Mouse (Mus musculus) heart, postnatal 36 days (tissue): ENCODE data around the gene Ankrd6. TPM values are rescaled to one million over a fixed set of nuclear protein-coding genes. Genes with fewer than 3 reads are reported as not detected.
A peak's percentile ranks its signal among the peaks of the same experiment; 100 is the strongest.
"Not testable (repeated sequence)": the region's sequence is repeated elsewhere in the genome, so short reads cannot be mapped to it uniquely, and the experiment has no call there.

Experiments
- DNase-seq, 2 experiments: peaks; one replicate each; pipeline ENCODE4 v3.0.0; 2021 to 2022
- intact Hi-C: fragments of 180-260 bp; cut with DNase I; formaldehyde crosslinking; loops from one replicate; pipeline ENCODE4 v1.15.1; 2025
- total RNA-seq, 2 experiments: library from RNA; stranded (reverse); gene quantifications; 2 replicates each; pipeline ENCODE4 v1.2.3; 2021

Gene Ankrd6
- 1 to 10 TPM; 3.6 to 7.4 TPM for total RNA-seq

DNA sequence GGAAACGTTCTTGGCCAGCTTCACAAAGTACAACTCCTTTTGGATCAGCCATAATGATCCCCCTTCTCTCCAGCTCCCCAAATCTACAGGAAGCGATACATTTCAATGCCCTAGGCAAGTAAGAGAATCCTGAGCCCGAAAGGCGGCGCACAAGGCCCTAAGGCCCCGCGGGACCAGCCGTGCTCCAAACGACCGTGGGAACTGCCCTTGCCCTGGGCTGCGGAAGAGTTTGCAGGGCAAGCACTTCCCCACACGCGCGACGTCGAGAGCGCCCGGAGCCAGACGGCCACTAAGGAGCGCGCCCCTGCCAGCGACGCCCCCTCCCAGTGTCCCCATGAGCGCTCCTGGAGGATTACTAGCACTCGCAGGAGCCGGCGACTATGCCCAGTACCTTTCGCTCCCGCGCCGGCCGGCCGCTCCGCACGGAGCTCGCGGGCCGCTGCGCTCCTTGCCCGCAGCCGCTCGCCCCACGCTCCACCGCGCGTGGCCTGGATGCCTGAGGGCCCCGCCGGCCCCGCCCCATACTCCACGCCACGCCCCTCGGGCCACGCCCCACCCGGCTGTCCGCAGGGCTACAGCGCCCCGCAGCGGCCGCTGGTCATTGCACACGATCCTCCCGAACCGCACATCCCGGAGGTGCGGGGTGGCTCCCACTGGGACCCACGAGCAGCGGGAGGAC, at the start of gene Ankrd6:
Gene Ankrd6, minus strand, starts transcription at position 486 of the 679 bp plus-strand sequence.
- intact Hi-C loops, result loop anchor here (2.0 to 5.0 kb wide), 5 partner anchors 68 to 363 kb away; partner anchors contain the start of genes Lyrm2 and Mdn1
- peak; percentile 81 to 82 for DNase-seq

DNA sequence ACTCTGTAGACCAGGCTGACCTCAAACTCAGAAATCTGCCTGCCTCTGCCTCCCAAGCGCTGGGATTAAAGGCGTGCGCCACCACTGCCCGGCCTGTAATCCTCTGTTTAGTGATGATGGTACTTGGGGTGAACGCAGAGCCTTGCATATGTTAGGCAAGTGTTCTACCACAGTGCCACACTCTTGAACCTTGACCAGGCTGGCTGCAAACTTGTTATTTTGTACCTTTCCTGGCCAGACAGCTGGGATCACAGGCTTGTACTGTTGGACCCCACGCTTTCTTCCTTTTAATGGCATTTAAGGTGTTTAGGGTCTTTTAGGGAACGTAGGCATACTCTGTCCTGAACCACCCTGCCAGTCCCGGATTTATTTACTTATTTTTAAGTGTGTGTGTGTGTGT, 48.4 kb upstream of the Ankrd6 start:
- intact Hi-C loops, result no loop called here
- no peak for DNase-seq

DNA sequence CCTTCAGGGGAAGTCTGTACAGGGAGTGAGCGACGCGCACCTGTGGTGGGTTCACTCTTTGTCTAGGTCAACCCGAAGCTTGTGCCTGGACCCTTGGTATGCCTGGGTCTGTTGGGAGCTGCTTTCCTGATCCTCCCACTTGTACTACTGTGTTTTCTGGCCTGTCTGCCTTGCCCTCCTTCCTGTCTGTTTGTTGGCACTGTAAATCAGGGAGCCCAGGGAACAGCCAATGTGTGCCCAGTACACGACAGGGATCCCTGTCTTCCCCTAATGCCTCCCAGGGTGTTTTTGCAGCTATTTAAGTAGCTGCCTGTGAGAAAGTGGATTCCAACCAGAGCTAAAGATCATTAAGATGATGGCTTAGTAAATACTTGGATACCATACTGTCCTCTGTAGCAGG, 46.9 kb upstream of the Ankrd6 start:
- DNase-seq, result no peak
- intact Hi-C loops, result no loop called here

DNA sequence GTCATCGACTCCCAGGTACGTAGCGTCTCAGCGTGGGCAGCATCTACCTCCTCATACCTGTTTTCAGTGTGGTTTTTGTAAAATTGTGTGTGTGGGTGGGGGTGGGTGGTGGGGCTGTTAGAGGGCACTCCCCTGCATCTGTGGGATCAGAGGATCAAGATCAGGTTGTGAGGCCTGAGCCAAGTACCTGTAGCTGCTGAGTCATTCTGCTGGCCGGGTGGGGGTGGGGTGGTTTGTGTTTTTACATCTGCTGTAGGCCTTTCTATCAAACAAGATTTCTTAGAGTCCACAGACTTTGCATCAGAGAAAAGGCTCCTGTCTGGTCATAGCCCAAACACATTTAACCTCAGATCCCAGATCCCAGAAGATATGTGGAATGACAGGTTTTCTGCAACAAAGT, 45.4 kb upstream of the Ankrd6 start:
- intact Hi-C loops, result no loop called here
- no peak for DNase-seq

DNA sequence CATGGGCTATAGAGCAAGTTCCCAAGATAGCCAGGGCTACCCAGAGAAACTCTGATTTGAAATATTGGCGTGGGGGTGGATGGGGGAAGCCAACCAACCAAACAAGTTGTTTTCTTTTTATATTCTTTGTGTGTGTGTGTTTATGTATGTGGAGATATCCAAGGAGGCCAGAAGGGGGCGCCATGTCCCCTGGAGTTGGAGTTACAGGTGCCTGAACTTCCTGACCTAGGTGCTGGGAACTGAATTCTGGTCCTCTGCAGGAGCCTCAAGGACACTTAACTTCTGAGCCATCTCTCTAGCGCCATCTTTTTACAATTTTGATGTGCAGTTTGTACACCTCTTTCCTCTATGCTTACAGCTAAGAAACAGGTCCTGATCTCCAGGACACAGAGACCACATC, 43.5 kb upstream of the Ankrd6 start:
- intact Hi-C loops, result no loop called here
- no peak for DNase-seq

DNA sequence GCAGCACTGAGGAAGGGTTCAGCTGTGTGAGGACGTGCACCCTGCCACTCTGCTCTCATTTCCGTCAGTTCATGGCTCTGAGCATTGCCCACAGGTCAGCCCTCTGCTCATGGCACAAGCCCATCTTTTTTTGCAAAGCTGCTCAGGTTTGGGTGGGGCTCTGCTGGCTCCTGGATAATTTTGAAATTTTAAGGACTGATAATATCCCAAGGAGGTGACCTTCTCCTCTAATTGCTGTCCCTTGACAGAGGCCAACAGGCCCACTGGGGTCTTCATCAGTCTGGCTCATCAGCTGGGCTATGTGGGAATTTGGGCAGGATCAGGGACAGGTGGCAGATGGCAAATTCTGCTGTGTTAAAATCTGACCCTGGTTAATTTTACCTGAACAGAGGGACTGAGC, 38.7 kb upstream of the Ankrd6 start:
- intact Hi-C loops, result no loop called here
- DNase-seq, result no peak

DNA sequence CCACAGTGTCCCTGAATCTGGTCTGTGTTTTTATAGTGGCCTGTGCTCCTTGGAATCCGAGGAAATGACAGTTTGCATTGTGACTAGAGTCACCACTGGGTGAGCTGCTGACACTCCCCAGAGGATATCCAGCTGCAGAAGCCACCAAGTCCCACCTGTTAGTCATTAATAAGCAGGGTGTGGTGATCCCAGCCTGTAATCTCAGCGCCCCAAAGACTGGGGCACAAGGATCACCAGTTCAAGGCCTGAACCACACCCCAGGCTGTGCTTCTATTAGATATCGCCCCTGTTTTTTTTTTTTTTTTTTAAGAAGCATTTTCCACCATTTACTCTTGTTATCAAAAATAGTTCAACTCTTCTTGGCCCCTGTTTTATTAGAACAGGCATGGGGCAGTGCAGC, 36.4 kb upstream of the Ankrd6 start:
- DNase-seq, result no peak

DNA sequence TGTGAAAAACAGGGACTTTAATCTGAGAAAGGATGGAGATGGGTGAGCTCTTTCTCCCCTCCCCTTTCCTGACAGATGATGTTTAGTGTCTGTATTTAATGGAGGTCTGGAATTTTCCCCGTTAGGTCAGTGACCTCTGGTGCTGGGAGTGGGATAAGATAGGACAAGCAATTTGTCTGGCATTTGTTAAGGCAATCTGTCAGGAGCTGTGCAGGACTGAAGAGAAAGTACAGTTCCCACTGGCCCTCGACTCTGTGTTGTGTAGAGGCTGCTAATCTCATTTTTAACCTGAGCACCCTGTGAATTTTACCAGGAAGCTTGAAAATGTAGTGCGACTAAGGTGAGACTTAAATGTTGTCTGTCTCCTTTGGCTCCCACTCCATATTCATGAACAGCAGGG, 35.0 kb upstream of the Ankrd6 start:
- DNase-seq, result no peak
- intact Hi-C loops, result no loop called here

More for the DNA sequence above, 36.4 kb upstream of the Ankrd6 start:
- intact Hi-C loops, result no loop called here

DNA sequence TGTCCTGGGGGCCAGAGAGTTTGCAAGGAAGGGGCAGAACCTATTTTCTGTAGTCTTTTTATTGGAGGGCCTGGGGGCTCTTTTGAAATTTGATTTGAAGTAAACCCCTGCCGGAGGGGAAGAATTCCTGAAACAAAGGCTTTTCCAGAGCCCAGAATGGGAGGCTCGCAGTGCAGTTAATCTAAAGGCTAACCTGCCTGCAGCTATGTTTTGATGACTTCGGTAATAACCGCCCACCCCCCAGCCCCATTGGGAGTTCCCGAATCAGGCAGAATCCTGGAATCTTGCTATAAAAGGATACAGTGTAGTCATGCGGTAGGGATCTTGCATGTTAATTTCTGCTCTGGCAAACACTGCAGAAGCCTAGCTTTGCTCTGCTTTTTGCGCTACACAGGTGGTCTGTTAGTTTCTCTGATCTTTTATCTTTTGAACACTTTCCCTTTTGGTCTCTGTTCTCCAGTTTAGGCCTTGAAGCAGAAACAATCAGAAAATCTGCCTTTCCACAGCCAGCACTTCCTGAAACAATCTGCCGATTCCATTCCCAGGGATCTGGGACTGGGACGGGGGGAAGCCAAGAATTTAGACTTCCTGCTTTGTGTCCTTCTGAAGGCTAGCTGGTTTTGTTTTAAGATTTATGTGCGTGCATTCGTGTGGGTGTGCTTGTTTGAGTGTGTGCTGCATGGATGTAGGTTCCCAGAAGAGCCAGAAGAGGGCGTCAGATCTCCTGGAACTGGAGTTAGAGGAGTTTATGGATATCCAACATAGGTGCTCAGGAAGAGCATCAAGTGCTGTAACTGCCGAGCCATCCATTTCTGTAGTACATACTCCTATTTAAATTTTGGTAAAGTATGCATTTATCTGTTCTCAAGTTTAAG, 34.4 kb upstream of the Ankrd6 start:
- DNase-seq, result no peak
- intact Hi-C loops, result no loop called here

DNA sequence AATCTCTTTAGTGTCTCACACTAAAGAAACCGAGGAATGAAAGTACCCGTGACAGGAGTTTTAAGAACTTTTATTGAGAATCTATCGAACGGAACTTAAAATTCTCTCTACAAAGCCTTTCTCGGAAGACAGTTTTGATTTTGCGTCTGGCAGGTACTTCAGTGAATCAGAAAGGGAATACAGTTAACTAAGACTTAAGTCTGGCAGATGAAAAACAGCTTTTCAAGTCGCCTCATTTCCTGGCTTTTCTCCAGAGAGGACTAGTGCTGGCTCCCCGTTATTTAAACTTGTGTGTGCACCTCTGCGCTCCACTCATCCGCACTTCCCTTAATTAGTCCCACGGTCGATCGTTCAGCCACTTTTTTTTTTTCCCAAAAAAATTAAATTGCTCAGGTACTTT, 33.6 kb upstream of the Ankrd6 start:
- intact Hi-C loops, result no loop called here
- no peak for DNase-seq

DNA sequence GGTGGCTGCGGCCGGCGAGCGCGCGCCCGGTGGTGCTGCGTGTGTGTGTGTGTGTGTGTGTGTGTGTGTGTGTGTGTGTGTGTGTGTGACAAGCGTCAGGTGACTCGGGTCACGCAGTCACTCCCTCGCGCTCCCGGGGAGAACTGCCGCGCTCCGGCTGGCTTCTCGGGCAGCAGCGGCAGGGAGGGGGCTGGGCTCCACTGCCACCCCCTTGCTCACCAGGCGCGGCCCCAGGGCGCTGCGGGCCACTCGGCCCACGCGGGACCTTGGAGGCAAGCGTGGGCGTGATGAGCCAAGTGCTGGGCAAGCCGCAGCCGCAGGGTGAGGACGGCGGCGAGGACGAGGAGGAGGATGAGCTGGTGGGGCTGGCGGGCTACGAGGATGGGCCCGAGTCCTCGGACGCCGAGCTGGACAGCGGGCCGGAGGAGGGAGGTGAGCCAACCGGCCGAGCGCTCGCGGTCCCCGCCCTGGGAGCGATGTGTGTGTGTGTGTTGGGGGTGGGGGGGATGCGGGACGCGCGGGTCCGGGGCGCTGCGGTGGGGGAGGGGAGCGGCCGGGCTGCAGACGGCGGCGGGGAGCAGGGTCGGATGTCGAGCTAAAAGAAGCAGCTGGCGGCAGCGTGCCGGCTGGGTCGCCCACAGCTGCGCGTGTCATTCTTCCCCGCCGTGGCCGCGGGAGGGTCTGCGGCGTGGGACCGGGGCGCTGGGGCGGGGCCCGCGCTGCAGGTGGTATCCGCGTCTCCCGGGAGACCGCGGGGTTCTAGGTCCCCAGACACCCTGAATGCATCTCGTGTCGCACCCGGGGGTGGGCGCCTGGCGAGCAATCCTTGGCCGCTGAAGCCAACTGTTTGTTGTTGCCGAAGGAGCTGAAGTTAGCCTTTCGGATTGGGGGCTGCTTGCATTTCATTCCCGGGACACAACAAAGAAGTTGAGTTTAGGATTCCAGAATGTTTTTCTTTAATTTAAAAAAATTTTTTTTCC, 32.8 kb upstream of the Ankrd6 start:
- intact Hi-C loops, result no loop called here
- peak; percentile 59 to 71 for DNase-seq

DNA sequence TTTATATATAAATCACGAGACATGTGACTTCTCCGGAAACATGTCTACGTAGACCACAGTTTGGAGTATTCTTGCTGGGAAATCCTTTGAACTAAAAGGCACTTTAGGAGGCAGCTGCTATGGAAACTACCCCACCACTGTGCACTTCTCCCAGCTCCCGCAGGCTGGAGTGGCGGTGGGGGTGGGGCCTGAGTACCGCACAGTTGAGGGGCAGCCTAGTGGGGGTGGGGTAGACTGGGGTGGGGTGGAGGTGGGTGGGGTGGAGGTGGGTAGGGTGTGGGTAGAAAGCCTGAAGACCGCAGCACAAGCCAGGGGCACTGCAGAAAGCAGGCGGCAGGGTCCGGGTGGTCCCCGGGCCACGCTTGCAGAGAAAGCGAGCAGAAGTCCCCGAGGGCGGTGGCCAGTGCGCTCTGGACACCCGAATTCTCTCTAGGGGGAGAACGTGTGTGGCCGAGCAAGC, 32.1 kb upstream of the Ankrd6 start, which contains the start of gene Rragd:
Gene Rragd, plus strand, starts transcription at position 322 of the 460 bp plus-strand sequence.
- intact Hi-C loops, result no loop called here
- DNase-seq, result no peak

DNA sequence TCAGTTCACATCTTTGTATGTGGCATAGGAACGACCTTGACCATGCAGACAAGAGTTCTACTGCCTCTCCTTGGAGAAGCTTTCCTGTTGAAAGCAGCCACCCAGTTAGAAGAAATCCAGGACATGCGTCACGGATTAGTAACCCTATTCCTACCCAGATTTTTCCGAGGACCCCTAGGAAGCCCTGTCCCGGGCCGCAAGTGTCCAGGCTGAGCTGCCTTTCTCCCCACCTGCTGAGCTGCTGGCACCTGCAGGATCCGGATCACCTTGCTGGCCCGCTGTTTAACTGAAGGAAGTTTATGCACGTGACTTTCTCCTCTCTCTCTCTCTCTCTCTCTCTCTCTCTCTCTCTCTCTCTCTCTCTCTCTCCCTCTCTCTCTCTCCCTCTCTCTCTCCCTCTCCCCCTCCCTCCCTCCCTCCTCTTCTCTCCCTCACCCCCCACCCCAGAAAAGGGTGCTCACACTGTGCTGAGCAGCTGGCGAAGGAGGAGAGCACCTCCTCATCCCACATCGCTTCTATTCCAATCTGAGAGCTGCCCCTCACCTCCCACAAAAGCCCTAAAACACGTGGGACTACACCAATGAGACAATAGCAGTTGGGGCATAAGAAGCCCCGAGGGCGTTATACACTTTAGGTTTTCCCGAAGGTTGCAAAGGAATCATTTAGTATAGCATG, 31.5 kb upstream of the Ankrd6 start:
- peak; percentile 12 to 22 for DNase-seq
- intact Hi-C loops, result no loop called here

DNA sequence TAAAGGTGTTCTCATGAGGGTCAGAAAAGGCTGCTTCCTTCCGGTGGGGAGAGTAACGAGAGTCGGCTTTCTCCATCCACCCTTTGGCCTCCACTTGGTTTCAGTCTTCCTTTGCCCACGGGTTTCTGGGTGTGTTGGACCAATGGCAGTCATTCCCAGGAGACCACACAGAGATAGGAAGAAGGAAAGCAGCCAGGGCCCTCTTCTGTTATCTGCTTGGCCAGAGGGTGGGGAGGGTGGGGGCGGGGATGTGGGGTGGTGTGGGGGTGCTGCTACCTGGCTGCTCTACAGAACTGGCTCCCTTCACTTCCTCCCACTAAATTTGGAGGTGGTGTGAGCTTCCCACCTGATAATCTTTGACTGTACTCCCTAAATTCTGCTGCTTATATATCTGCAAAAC, 31.0 kb upstream of the Ankrd6 start:
- peak in 1 of 2 experiments; percentile 11 for DNase-seq
- intact Hi-C loops, result no loop called here

DNA sequence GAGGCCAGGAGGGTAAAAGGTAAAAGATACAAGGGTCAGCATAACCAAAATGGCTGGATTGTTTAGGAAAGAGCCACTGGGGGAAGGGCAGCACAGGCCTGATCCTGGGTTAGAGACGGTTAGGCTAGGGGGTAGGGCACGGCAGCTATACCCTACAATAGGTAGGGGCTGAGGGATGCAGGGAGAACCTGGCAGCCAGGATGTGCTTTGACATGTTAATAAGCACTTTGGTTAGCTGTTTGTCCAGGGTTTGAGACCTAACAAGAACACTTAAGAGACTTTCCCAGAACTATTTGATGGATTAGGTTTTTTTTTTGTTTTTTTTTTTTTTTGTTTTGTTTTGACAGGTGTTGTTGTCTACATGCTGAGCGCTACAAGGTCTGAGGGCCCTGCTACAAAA, 29.4 kb upstream of the Ankrd6 start:
- intact Hi-C loops, result no loop called here
- no peak for DNase-seq

DNA sequence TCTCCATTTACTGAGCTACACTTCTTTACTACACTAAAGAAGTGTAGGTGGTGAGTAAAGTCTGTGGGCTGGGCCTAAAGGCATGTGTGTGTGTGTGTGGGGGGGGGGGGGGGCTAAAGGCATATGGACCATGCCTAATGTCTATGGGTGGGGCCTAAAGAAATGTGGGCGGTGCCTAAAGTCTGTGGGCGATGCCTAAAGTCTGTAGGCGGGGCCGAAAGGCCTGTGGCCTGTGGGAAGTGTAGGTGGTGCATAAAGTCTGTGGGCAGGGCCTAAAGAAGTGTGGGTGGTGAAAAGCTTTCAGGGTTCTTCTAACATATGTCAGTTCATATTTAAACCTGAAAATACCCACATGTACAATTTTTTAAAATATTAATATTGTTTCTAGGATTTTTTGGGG, 26.7 kb upstream of the Ankrd6 start:
- DNase-seq, result no peak
- intact Hi-C loops, result no loop called here

DNA sequence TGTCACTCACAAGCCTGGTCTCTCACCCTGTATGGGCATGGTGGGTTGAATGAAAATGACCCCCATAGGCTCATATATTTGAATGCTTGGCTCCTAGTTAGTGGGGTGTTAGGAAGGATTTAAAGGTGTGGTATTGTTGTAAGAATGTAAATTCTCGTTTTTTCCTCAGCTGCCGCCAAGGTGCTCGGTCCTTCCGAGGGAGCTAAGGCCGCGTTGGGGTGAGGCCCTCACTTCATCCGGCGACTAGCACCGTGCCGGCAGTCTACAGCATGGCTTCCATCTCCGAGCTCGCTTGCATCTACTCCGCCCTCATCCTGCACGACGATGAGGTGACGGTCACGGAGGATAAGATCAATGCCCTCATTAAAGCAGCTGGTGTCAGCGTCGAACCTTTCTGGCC, 14.0 kb upstream of the Ankrd6 start:
- intact Hi-C loops, DNase-seq: not testable (repeated sequence)

DNA sequence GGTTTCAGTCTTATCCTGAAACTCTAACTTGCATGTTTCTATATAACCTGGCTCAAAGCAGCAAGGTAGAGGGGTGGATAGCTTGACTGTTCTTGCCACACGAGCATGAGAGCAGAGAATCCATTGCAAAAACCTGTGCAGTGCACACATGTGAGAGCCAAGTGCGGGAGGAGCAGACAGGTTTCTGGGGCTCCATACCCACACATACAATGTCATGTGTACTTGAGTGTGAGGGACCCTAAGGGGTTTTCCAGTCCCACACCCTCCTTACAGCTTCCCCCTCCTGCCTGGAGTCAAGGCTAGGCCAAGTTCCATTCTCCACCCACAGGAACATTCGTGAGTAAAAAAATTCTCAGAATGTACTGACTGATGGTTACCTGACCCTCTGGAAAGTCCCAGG, 10.8 kb upstream of the Ankrd6 start:
- intact Hi-C loops, result no loop called here
- DNase-seq, result no peak

DNA sequence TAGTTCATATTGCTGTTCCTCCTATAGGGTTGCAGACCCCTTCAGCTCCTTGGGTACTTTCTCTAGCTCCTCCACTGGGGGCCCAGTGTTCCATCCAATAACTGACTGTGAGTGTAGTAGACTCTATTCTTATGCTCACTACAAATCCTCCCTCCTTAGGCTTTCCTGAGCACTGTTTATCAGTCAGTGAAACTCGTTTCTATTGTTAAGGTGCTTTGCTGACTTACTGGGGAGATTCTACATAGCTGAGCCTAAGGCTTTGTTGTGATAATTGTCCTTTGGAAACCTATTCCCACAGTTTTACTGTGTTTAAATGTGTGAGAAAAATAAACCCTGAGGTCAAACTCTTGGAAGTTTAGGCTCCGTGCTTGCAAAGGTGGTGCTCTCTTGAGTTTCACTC, 5.8 kb upstream of the Ankrd6 start:
- no peak for DNase-seq
- intact Hi-C loops, result no loop called here

DNA sequence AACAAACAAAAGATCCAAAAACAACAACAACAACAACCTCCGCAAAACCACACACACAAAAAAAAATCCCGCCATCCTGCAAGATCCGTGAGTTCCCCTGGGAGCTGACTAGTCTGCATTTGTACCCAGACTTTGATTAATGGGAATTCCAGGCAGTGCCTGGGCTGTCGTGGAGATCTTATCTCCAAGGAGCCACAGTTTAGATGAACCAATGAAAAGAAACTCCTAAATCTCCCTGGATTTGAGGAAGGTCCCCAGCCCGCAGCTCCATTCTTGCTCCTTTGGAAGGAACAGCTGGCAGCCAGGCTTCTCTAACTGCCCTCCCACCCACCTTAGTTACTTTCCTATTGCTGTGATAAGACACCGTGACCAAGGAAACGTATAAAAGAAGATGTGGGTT, 2.0 kb upstream of the Ankrd6 start:
- DNase-seq, result no peak
- intact Hi-C loops, result loop anchor here (5.0 kb wide), 3 partner anchors 205 to 365 kb away; partner anchors contain the start of gene Mdn1
